Mouse (Mus musculus) brain, embryonic 14.5 days (tissue): ENCODE data around the gene Map3k13.

Source experiments
- CTCF ChIP-seq: fragments of 200-500 bp; IDR thresholded peaks from 2 replicates; pipeline ENCODE4 v1.5.1; 2012; ENCODE audit warnings: inconsistent platforms, mild to moderate bottlenecking, moderate library complexity, borderline replicate concordance; ENCODE audit not compliant: insufficient read depth, insufficient read length; ENCODE audit errors: extremely low read depth
- POLR2A ChIP-seq: fragments of 200-500 bp; IDR thresholded peaks from 2 replicates; pipeline ENCODE4 v1.6.1; 2012; ENCODE audit warnings: mild to moderate bottlenecking, inconsistent platforms, borderline replicate concordance; ENCODE audit not compliant: poor library complexity, insufficient read depth, insufficient read length, severe bottlenecking; ENCODE audit errors: extremely low read depth

DNA sequence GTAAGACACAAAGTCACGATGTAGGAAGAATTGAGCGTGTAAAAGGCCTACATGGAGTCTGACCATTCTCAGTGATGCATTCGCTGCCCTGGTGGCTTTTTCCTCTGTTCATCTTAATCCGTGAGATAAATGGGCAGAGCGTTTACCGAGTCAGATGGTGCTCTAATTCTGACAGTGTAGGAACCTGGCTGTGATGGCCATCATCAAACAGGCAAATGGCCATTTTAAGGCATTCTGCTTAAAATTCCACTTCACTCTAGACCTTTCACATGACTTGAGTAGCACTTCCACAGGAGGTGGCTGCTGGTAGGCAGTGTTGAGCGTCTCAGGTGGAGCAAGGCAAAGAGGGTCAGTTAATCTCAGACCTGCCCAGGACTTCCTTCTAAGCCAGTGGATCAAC, 58.2 kb downstream of the Map3k13 start:
- TF ChIP-seq POLR2A (no peak), CTCF (no peak)
